Mouse (Mus musculus) lung, adult 10 weeks (tissue): ENCODE data around the gene Med26. TPM values are rescaled to one million over a fixed set of nuclear protein-coding genes. Genes with fewer than 3 reads are reported as not detected.

ENCODE experiments used
- polyA plus RNA-seq: library from polyadenylated mRNA; stranded (reverse); fragments of 350-450 nt; fragmentation: Illumina TruSeq; extraction: RNeasy Lipid Tissue Mini Kit (QIAGEN cat#74804); gene quantifications from one replicate; pipeline ENCODE4 v1.2.3, GENCODE M21; 2014; ENCODE audit warnings: low read depth, low replicate concordance; ENCODE audit not compliant: insufficient read depth

Med26 gene
- polyA plus RNA-seq, result 3.8 TPM

DNA sequence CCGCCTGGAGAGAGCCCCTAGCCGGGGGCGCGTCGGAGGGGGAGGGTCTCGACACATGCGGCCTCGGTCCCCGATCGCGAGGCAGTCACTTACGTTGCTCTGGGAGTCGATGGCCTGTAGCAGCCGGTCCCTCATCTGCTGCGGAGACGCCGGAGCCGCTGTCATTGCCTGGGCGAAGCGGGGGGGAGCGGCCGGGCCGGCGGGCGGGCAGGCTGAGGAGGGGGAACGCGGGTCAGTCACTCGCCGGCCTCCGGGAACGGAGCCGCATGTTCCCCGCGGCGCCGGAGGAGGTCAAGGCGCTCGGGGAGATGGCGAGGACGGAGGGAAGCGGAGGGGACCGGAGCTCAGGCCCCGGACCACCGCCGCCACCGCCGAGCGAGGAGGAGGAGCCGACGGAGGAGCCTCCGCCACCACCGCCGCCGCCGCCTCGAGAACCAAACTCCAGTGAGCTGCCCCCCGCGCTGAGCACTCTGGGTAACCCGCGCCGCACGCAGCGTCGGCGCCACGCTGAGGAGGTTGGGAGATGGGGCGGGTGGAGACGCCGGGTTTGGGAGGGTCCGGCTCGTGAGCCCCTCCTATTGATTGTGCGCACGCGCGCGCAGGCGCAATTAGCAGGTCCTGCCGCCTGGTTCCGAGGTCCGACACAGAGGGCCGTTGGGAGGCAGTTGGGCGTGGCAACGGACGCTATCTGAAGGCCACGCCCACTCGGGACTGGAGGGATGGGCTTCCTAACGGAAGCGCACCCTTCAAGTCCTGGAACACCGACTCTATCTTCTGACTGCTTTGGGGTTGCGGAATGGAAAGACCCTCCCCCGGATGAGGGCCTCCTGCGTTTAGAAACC, at the start of gene Med26:
Gene Med26 (minus strand): TSS at position 469 of the 842 bp plus-strand sequence.

GRCm38 (mm10) chr8:72571611-72572473, 23.8 kb upstream of the Med26 start, which contains the start of gene Tmem38a:
Gene Tmem38a, plus strand, starts transcription at chr8:72572055.

DNA sequence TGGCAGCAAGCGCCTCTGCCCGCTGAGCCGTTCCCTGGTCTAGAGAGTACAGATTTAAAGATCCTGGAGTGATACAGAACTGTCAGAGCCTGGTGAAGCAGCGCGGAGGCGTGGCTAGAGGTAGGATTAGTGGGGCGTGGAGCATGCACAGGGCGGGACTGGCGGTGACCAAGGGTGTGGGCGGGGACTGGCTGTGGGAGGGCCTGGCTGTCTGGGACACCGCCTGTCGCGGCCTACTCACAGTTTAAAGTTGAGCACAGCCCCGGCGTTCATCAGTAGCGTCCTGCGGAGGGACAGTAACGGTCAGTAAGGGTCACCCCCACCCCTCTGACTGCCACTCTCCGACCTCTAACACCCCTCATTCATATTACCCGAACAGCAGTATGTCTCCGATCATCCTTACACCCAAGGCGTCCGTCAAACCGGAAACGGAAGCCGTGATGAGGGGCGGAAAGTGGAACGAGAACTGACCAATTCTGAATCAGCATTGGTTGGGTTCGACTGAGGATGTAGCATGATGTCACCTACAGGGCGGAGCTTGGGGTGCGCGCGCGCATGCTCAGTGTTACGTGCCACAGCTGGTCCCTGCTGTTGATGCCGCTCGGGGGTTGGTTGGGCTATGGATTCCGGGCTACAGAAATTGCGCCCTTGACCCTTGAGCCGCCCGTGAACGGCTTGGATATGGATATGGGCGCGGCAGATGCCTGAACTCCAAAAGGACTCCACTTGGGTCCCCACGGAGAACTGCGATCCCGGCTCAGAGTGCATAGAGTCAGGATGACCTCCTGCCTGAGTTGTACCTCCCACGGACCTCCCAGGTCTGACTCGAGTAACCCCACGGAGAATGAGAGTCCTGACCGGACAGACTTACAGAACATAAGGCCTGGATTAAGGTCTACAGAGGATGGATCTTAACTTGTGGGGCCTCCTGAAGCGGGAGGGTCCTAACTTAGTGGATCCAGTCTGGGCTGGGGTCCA, 22.9 kb upstream of the Med26 start, which contains the start of gene Smim7:
Gene Smim7 (minus strand): TSS at position 456 of the 978 bp plus-strand sequence.

GRCm38 (mm10) chr8:72491680-72492621, 56.1 kb downstream of the Med26 start, which contains the start of gene Slc35e1:
Gene Slc35e1, minus strand, starts transcription at chr8:72492614.

GRCm38 (mm10) chr8:72474826-72475546, 73.1 kb downstream of the Med26 start, which contains the start of gene Cherp:
Gene Cherp, minus strand, starts transcription at chr8:72475226.

Other genes with a start within 250 kb of the Med26 start
- 2.8 TPM for gene Gm10282, start 243.0 kb downstream of the Med26 start, polyA plus RNA-seq
- 209 TPM for gene Klf2, start 229.2 kb downstream of the Med26 start, polyA plus RNA-seq
- 16.6 TPM for gene Eps15l1, start 126.8 kb downstream of the Med26 start, polyA plus RNA-seq
- gene Calr3, start 104.4 kb downstream of the Med26 start, polyA plus RNA-seq, result 1.7 TPM
- 3.9 TPM for gene 1700030K09Rik, start 104.4 kb downstream of the Med26 start, polyA plus RNA-seq
- gene Cherp, start 73.0 kb downstream of the Med26 start, polyA plus RNA-seq, result 12.6 TPM
- gene Slc35e1, start 55.7 kb downstream of the Med26 start, polyA plus RNA-seq, result 14.9 TPM
- 87.2 TPM for gene Smim7, start 22.8 kb upstream of the Med26 start, polyA plus RNA-seq
- gene Tmem38a, start 23.8 kb upstream of the Med26 start, polyA plus RNA-seq, result 15.7 TPM
- 0.38 TPM for gene Nwd1, start 98.4 kb upstream of the Med26 start, polyA plus RNA-seq
- gene Sin3b, start 175.0 kb upstream of the Med26 start, polyA plus RNA-seq, result 89.1 TPM
- gene F2rl3, start 213.6 kb upstream of the Med26 start, polyA plus RNA-seq, result 0.41 TPM